Mouse (Mus musculus) G1E (cell line): ENCODE results near the gene Runx1.

Experiments
- CTCF ChIP-seq: IDR thresholded peaks from 2 replicates; pipeline ENCODE4 v1.5.1; 2012; ENCODE audit warnings: low read depth, low read length, inconsistent platforms, mixed read lengths
- GATA1 ChIP-seq: IDR thresholded peaks from 2 replicates; pipeline ENCODE4 v1.6.1; 2012; ENCODE audit warnings: borderline replicate concordance, low read length, inconsistent platforms, mixed read lengths
- POLR2AphosphoS5 ChIP-seq: IDR thresholded peaks from 2 replicates; pipeline ENCODE4 v1.6.1; 2012; ENCODE audit warnings: low read depth, low read length, inconsistent platforms; ENCODE audit not compliant: insufficient replicate concordance
- TAL1 ChIP-seq: conservative IDR thresholded peaks from 2 replicates; pipeline ENCODE4 v1.6.1; 2012; ENCODE audit warnings: low read depth, low read length, inconsistent platforms, mixed read lengths

DNA sequence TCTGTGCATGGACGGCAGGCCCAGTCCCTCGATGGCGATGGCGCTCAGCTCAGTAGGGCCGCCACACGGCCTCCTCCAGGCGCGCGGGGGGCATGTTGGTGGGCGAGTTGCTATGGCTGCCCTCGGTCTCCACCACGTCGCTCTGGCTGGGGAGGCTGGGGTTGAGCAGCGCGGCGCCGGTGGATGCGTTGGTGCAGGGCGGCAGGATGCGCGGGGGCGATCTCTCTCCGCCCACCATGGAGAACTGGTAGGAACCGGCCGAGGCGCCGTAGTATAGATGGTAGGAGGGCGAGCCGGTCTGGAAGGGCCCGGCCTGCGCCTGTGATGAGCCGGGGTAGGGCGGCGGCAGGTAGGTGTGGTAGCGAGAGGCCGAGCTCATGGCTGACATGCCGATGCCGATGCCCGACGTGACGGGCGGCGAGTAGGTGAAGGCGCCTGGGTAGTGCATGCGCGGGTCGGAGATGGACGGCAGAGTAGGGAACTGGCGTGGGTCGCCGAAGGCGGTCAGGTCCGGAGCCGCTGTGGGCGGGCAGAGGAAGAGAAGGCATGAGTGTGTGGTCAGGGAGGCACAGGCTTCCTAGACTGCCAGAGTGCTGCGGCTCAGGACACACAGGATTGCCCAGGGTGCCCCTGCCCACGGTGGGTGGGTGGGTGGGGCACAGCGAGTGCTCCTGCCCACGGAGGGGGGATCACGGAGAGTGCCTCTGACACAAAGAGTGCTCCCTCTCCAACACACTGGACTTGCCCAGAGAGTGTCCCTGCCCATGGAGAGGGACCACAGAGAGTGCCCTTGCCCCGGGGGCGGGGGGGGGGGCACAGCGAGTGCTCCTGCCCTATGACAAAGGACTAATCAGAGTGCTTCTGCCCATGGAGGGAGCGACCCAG lies 220.1 kb downstream of the Runx1 start:
- TF ChIP-seq CTCF = no peak
- TF ChIP-seq POLR2AphosphoS5 = no peak
- TF ChIP-seq GATA1 = no peak
- no peak for TF ChIP-seq TAL1
